In the genomic region with DNA sequence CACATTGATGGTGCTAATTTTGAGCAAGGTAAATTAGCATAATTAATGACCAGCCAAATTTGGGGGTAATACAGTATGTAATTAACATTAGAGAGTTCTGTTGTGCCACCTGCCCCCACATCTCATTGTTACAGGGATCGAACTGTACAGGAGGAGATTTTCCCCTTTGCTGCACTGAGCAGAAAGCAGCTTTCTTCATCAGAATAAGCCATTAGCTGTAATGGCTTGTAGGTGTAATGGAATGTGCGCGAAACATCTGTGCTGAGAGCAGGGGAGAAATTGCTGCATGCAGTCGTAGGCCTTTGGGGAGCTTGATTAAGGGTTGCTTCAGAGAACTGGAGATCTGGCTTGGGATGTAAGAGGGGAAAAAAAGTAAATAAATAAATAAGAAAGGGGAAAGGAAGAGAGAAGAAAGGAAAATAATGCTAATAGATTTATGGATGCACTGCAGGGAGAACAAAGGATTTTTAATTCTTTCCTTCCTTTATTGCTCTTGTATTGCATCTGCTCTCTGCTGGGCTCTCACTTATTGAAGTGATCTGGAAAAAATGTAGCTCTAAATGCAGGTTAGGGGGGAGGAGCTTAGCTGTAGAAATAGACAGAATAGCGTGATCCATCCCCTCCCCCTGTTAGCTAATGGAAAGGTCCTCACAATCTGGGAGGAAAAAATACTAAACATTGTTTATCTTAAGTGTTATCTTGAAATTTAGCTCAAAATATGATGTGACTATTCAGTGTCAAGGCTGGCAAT, we compare ENCODE assay signal across 14 mouse cellular contexts.
DNase-seq lines count a peak whose midpoint lies in the region; ATAC-seq and TF ChIP-seq lines count a peak whose summit lies in the region.
"Had no signal": no experiment of that assay in that cellular context is flagged by ENCODE, and none has a peak within 500 bp of the region (broad histone marks: within the 10 kb centered on the region; RNA-seq: fewer than 3 reads in every experiment).

No protein-coding gene starts in this region.

- no peaks in the 10 kb centered on the region for H3K36me3 ChIP-seq in embryonic facial prominence, embryonic 12.5 days
- no peaks in the 10 kb centered on the region for H3K36me3 ChIP-seq in embryonic facial prominence, embryonic 10.5 days (replicated peaks)
- H3K36me3 ChIP-seq in forebrain, embryonic 15.5 days, result no peaks in the 10 kb centered on the region
- H3K36me3 ChIP-seq in limb, embryonic 11.5 days (ENCODE audit: control insufficient read depth, insufficient read depth, low read length), result no peaks in the 10 kb centered on the region
- no peaks in the 10 kb centered on the region for H3K36me3 ChIP-seq in neural tube, embryonic 13.5 days
- H3K36me3 ChIP-seq in lung, postnatal 0 days (ENCODE audit: insufficient read depth, low read length), result no peaks in the 10 kb centered on the region
- H3K36me3 ChIP-seq: stomach, embryonic 15.5 days had no signal

- H3K4me3 ChIP-seq in embryonic facial prominence, embryonic 12.5 days, result no peak overlapping the region
- H3K4me3 ChIP-seq in embryonic facial prominence, embryonic 10.5 days, result no peak overlapping the region
- no peak overlapping the region for H3K4me3 ChIP-seq in forebrain, embryonic 15.5 days
- H3K4me3 ChIP-seq in limb, embryonic 11.5 days (ENCODE audit: low read depth, low read length), result no peak overlapping the region
- no peak overlapping the region for H3K4me3 ChIP-seq in neural tube, embryonic 13.5 days
- no peak overlapping the region for H3K4me3 ChIP-seq in lung, postnatal 0 days (ENCODE audit: low read depth, low read length)
- H3K4me3 ChIP-seq: stomach, embryonic 15.5 days had no signal

- H3K4me2 ChIP-seq in embryonic facial prominence, embryonic 12.5 days (replicated peaks), result no peak overlapping the region
- H3K4me2 ChIP-seq in forebrain, embryonic 15.5 days (replicated peaks), result no peak overlapping the region
- no peak overlapping the region for H3K4me2 ChIP-seq in limb, embryonic 11.5 days (ENCODE audit: low read depth, severe bottlenecking)
- no peak overlapping the region for H3K4me2 ChIP-seq in neural tube, embryonic 13.5 days
- H3K4me2 ChIP-seq in lung, postnatal 0 days (replicated peaks; ENCODE audit: low read depth, low read length), result no peak overlapping the region
- H3K4me2 ChIP-seq: stomach, embryonic 15.5 days had no signal

- no peaks in the 10 kb centered on the region for H3K9me3 ChIP-seq in embryonic facial prominence, embryonic 12.5 days
- no peaks in the 10 kb centered on the region for H3K9me3 ChIP-seq in embryonic facial prominence, embryonic 10.5 days
- H3K9me3 ChIP-seq in forebrain, embryonic 15.5 days, result no peaks in the 10 kb centered on the region
- no peaks in the 10 kb centered on the region for H3K9me3 ChIP-seq in limb, embryonic 11.5 days (ENCODE audit: control insufficient read depth, low read length)
- H3K9me3 ChIP-seq in neural tube, embryonic 13.5 days, result no peaks in the 10 kb centered on the region
- H3K9me3 ChIP-seq in lung, postnatal 0 days (ENCODE audit: low read length), result no peaks in the 10 kb centered on the region
- H3K9me3 ChIP-seq: stomach, embryonic 15.5 days had no signal

- no peak for DNase-seq in embryonic facial prominence, embryonic 10.5 days (ENCODE audit: low spot score)
- DNase-seq in limb, embryonic 11.5 days (ENCODE audit: low spot score), result peak; percentile 32
- DNase-seq in left cerebral cortex, postnatal 25 days (ENCODE audit: low spot score in 2 of 2), result no peak
- DNase-seq in lung, postnatal 0 days (ENCODE audit: low spot score), result no peak
- DNase-seq: adrenal gland, postnatal 25 days; cerebellum, adult 11-12 months; heart, adult 11 months; kidney, adult 18-20 months; thymus, postnatal 14 days had no signal

- H3K27me3 ChIP-seq in embryonic facial prominence, embryonic 12.5 days, result no peaks in the 10 kb centered on the region
- no peaks in the 10 kb centered on the region for H3K27me3 ChIP-seq in embryonic facial prominence, embryonic 10.5 days (replicated peaks; ENCODE audit: low read depth, poor library complexity, severe bottlenecking)
- no peaks in the 10 kb centered on the region for H3K27me3 ChIP-seq in forebrain, embryonic 15.5 days
- H3K27me3 ChIP-seq in limb, embryonic 11.5 days (ENCODE audit: control insufficient read depth, insufficient read depth, low read length), result no peaks in the 10 kb centered on the region
- no peaks in the 10 kb centered on the region for H3K27me3 ChIP-seq in neural tube, embryonic 13.5 days
- H3K27me3 ChIP-seq in lung, postnatal 0 days (replicated peaks; ENCODE audit: insufficient read depth, low read length), result no peaks in the 10 kb centered on the region
- H3K27me3 ChIP-seq: stomach, embryonic 15.5 days had no signal

- intact Hi-C loops in left cerebral cortex, postnatal 25 days (cut with DNase I), result no loop called here

- no peak overlapping the region for H3K9ac ChIP-seq in embryonic facial prominence, embryonic 12.5 days
- H3K9ac ChIP-seq in forebrain, embryonic 15.5 days (replicated peaks), result no peak overlapping the region
- H3K9ac ChIP-seq in limb, embryonic 11.5 days (ENCODE audit: low read length), result no peak overlapping the region
- H3K9ac ChIP-seq in neural tube, embryonic 13.5 days, result peak overlapping the region; percentile 13; the same call in 1 of the 2 replicates
- no peak overlapping the region for H3K9ac ChIP-seq in lung, postnatal 0 days (replicated peaks; ENCODE audit: low read depth)
- H3K9ac ChIP-seq: stomach, embryonic 15.5 days had no signal

- 0 out of 2 replicates have a peak overlapping the region, but pooled peaks have one; percentile 17 for H3K27ac ChIP-seq in embryonic facial prominence, embryonic 12.5 days
- no peak overlapping the region for H3K27ac ChIP-seq in embryonic facial prominence, embryonic 10.5 days (replicated peaks)
- H3K27ac ChIP-seq in forebrain, embryonic 15.5 days (replicated peaks), result peak overlapping the region; percentile 83
- no peak overlapping the region for H3K27ac ChIP-seq in limb, embryonic 11.5 days (replicated peaks; ENCODE audit: low read depth, low read length)
- peak overlapping the region; percentile 90 for H3K27ac ChIP-seq in neural tube, embryonic 13.5 days (replicated peaks)
- H3K27ac ChIP-seq in lung, postnatal 0 days (ENCODE audit: low read length), result no peak overlapping the region
- H3K27ac ChIP-seq: stomach, embryonic 15.5 days had no signal

- no peak for TF ChIP-seq EP300 in lung, postnatal 0 days (IDR thresholded peaks at IDR 0.05)

- 45% methylated on average over 5 of the region's 5 CpGs for WGBS in embryonic facial prominence, embryonic 12.5 days
- WGBS in embryonic facial prominence, embryonic 10.5 days, result 69% methylated on average over 5 of the region's 5 CpGs
- WGBS in forebrain, embryonic 15.5 days, result 28% methylated on average over 5 of the region's 5 CpGs
- 19% methylated on average over 5 of the region's 5 CpGs for WGBS in limb, embryonic 11.5 days
- WGBS in neural tube, embryonic 13.5 days, result 15% methylated on average over 5 of the region's 5 CpGs
- 56% methylated on average over 5 of the region's 5 CpGs for WGBS in lung, postnatal 0 days

- H3K4me1 ChIP-seq in embryonic facial prominence, embryonic 12.5 days, result peaks cover 10% of the 10 kb centered on the region; the same call in 1 of the 2 replicates
- peaks cover 14% of the 10 kb centered on the region for H3K4me1 ChIP-seq in embryonic facial prominence, embryonic 10.5 days
- H3K4me1 ChIP-seq in forebrain, embryonic 15.5 days, result peaks cover 39% of the 10 kb centered on the region
- H3K4me1 ChIP-seq in limb, embryonic 11.5 days (ENCODE audit: control insufficient read depth, insufficient read depth, low read length), result peaks cover 9% of the 10 kb centered on the region; the same call in 1 of the 2 replicates
- H3K4me1 ChIP-seq in neural tube, embryonic 13.5 days (replicated peaks), result peaks cover 46% of the 10 kb centered on the region
- no peaks in the 10 kb centered on the region for H3K4me1 ChIP-seq in lung, postnatal 0 days (ENCODE audit: insufficient read depth, low read depth, low read length)
- H3K4me1 ChIP-seq: stomach, embryonic 15.5 days had no signal

- no peak for ATAC-seq in embryonic facial prominence, embryonic 12.5 days (ENCODE audit: insufficient number of reproducible peaks, insufficient read depth, low FRiP score, low TSS enrichment)
- ATAC-seq in forebrain, embryonic 15.5 days (replicated peaks), result 0 out of 2 replicates have a peak, but pooled peaks have one; percentile 31
- no peak for ATAC-seq in limb, embryonic 11.5 days (ENCODE audit: insufficient number of reproducible peaks, low FRiP score, low TSS enrichment, low read depth)
- ATAC-seq in neural tube, embryonic 13.5 days (ENCODE audit: low read depth), result peak; percentile 89
- ATAC-seq in monocyte, adult 5-6 weeks (replicated peaks; ENCODE audit: insufficient number of reproducible peaks, low FRiP score, low TSS enrichment, poor library complexity, severe bottlenecking), result no peak
- ATAC-seq in lung, postnatal 0 days, result no peak

- TF ChIP-seq CTCF in lung, postnatal 0 days (IDR thresholded peaks at IDR 0.05), result no peak

Comparison
In these comparisons a context has a peak if more than half of its experiments do, and no peak if none do; other contexts are left out.
1. H3K27ac ChIP-seq: peak in embryonic facial prominence, embryonic 12.5 days (single experiment), forebrain, embryonic 15.5 days (single experiment) and neural tube, embryonic 13.5 days (single experiment); none in embryonic facial prominence, embryonic 10.5 days (single experiment), limb, embryonic 11.5 days (single experiment) and lung, postnatal 0 days (single experiment).
2. ATAC-seq: peak in forebrain, embryonic 15.5 days (single experiment) and neural tube, embryonic 13.5 days (single experiment); none in embryonic facial prominence, embryonic 12.5 days (single experiment), limb, embryonic 11.5 days (single experiment), monocyte, adult 5-6 weeks (single experiment) and lung, postnatal 0 days (single experiment).